8 mouse cellular contexts compared by ENCODE assay signal in the genomic region with DNA sequence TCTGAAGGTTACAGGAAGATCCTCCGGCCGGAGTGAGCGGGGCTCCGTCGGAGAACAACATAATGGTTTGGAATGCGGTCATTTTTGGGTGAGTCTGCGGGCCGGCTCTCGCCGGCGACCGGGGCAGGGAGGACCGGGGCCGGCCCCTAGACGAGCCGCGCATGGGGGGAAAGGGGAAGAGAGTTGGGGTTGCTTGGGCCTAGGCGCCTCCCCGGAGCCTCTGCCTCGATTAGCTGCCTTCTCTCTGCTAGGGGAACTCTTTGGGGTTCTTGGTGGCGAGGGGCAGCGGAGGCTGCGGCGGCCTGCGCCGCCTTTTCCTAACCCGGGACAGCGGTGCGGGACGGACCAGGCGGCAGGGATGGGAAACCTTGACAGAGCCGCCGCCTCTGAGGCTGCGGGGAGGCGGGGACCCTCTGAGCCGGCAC. TPM values are rescaled to one million over a fixed set of nuclear protein-coding genes. Genes with fewer than 3 reads are reported as not detected.
DNase-seq lines count a peak whose midpoint lies in the region; ATAC-seq and TF ChIP-seq lines count a peak whose summit lies in the region.

No protein-coding gene starts in this region.

- CTCF ChIA-PET in Patski (lab: Charles Lee), result no interaction called here

- H3ac ChIP-seq in myocyte (ENCODE audit: control insufficient read depth, insufficient read length), result peak overlapping the region; percentile 39

- H3K9ac ChIP-seq in limb, embryonic 12.5 days (replicated peaks), result peak overlapping the region; percentile 80

- no peak for TF ChIP-seq CTCF in left cerebral cortex, adult 2 months (IDR thresholded peaks at IDR 0.05)
- no peak for TF ChIP-seq CTCF in Patski (IDR thresholded peaks at IDR 0.05)

- H3K4me3 ChIP-seq in left cerebral cortex, adult 2 months, result peak overlapping the region; percentile 76
- H3K4me3 ChIP-seq in forebrain, embryonic 10.5 days, result peak overlapping the region; percentile 73
- peak overlapping the region; percentile 62 for H3K4me3 ChIP-seq in limb, embryonic 12.5 days (replicated peaks)
- H3K4me3 ChIP-seq in myocyte, result peak overlapping the region; percentile 30

- H3K27me3 ChIP-seq in Patski (peaks cover under 1% of the 10 kb centered on the region), myocyte (ENCODE audit: control insufficient read depth, insufficient read depth, insufficient read length) (no peaks in the 10 kb centered on the region)
- no peaks in the 10 kb centered on the region for H3K27me3 ChIP-seq in forebrain, embryonic 10.5 days (ENCODE audit: poor library complexity, severe bottlenecking)
- no peaks in the 10 kb centered on the region; the same call in 1 of the 2 replicates for H3K27me3 ChIP-seq in limb, embryonic 12.5 days

- 21% methylated on average over 31 of the region's 36 CpGs for WGBS in forebrain, embryonic 10.5 days
- 10% methylated on average over 34 of the region's 36 CpGs for WGBS in limb, embryonic 12.5 days

- POLR2A ChIA-PET in Patski (lab: Charles Lee), result no interaction called here

- peaks cover 12% of the 10 kb centered on the region; the same call in 1 of the 2 replicates for H3K36me3 ChIP-seq in forebrain, embryonic 10.5 days (replicated peaks)
- H3K36me3 ChIP-seq in limb, embryonic 12.5 days, result no peaks in the 10 kb centered on the region; the same call in 1 of the 2 replicates
- no peaks in the 10 kb centered on the region for H3K36me3 ChIP-seq in myocyte (ENCODE audit: control insufficient read depth, insufficient read depth)

- peaks cover 6% of the 10 kb centered on the region; the same call in 1 of the 2 replicates for H3K9me3 ChIP-seq in forebrain, embryonic 10.5 days
- H3K9me3 ChIP-seq in limb, embryonic 12.5 days, result no peaks in the 10 kb centered on the region

- ATAC-seq in Patski, result peak; percentile 49
- 0 out of 2 replicates have a peak, but pooled peaks have one; percentile 16 for ATAC-seq in limb, embryonic 12.5 days (ENCODE audit: insufficient number of reproducible peaks, insufficient read depth, low FRiP score, low TSS enrichment, low read depth)

- in situ Hi-C loops in Patski (cut with MboI; ENCODE audit: low pct_unique_long_range_greater_than_20kb), result no loop called here

- H3K4me1 ChIP-seq in forebrain, embryonic 10.5 days, result peaks cover 9% of the 10 kb centered on the region
- H3K4me1 ChIP-seq in limb, embryonic 12.5 days (replicated peaks), result no peaks in the 10 kb centered on the region; the same call in 1 of the 2 replicates

- peaks cover 5% of the 10 kb centered on the region for H3K79me2 ChIP-seq in myocyte (ENCODE audit: control insufficient read depth, insufficient read depth)

- intact Hi-C loops in left cerebral cortex, adult 2 months (cut with DNase I), result loop anchor here (1.0 kb wide), 1 partner anchor 29 kb away; no protein-coding TSS in a partner anchor

- peak overlapping the region; percentile 76 for H3K27ac ChIP-seq in left cerebral cortex, adult 2 months
- H3K27ac ChIP-seq in forebrain, embryonic 10.5 days, result peak overlapping the region; percentile 88
- peak overlapping the region; percentile 85 for H3K27ac ChIP-seq in limb, embryonic 12.5 days

- no peak for DNase-seq in left cerebral cortex, adult 2 months (ENCODE audit: extremely low spot score in 1 of 2, low spot score in 2 of 2)
- no peak for DNase-seq in left cerebral cortex, adult 18-20 months (ENCODE audit: low spot score in 2 of 2)
- no peak for DNase-seq in Patski (ENCODE audit: low read depth, low spot score)
- DNase-seq in forebrain, embryonic 10.5 days (ENCODE audit: extremely low spot score, low spot score), result peak; percentile 24
- DNase-seq in gastrocnemius, adult 8-10 months (ENCODE audit: low spot score in 2 of 2), result no peak
- no peak for DNase-seq in kidney, adult 18-20 months

- peak overlapping the region; percentile 57 for H3K4me2 ChIP-seq in limb, embryonic 12.5 days
- H3K4me2 ChIP-seq in myocyte (ENCODE audit: low read depth), result peak overlapping the region; percentile 62

- no peak for TF ChIP-seq POLR2A in myocyte (IDR thresholded peaks at IDR 0.05; ENCODE audit: insufficient read length, low read depth)

TF ChIP-seq in myocyte, 11 proteins besides CTCF, POLR2A, EP300 and RAD21:
- TF ChIP-seq USF1 (IDR thresholded peaks at IDR 0.05; ENCODE audit: low read depth) (no peak), SRF (IDR thresholded peaks at IDR 0.05; ENCODE audit: control insufficient read depth, insufficient read length, low read depth) (no peak), MAX (IDR thresholded peaks at IDR 0.05; ENCODE audit: low read depth) (no peak)

RNA-seq across cellular contexts. Expression of a gene that starts 0.8 kb away (rescaled TPM):
- 10 to 100 TPM; 36.6 to 37.7 TPM for total RNA-seq in left cerebral cortex, adult 2 months (2021)
- 10 to 100 TPM; 36.9 to 39.0 TPM for total RNA-seq in left cerebral cortex, adult 18-20 months (2021)
- 29.8 TPM for polyA plus RNA-seq in Patski (2021)
- polyA plus RNA-seq in forebrain, embryonic 10.5 days (2016; fragmentation: Nextera tagmentation; extraction: Ambion mirVana), result 32.7 and 33.0 TPM in 2 replicates
- polyA plus RNA-seq in limb, embryonic 12.5 days (2016; fragmentation: Nextera tagmentation; extraction: Ambion mirVana), result 32.9 and 33.2 TPM in 2 replicates
- polyA plus RNA-seq in myocyte (2012; fragmentation: generic; extraction: Trizol), result 6.6 TPM
- 10 to 100 TPM in 3 of 4 experiments, 1 to 10 TPM in 1; 9.5 to 14.2 (median 10.5) TPM for total RNA-seq in gastrocnemius, adult 8-10 months (2022)

RNA-seq across cellular contexts. Expression of a gene that starts 1.0 kb away (rescaled TPM):
- total RNA-seq in left cerebral cortex, adult 2 months (2021), result 10 to 100 TPM; 42.3 to 44.0 TPM
- total RNA-seq in left cerebral cortex, adult 18-20 months (2021), result 10 to 100 TPM; 44.1 to 50.3 TPM
- polyA plus RNA-seq in Patski (2021) (89.0 TPM), myocyte (2012; fragmentation: generic; extraction: Trizol) (52.1 TPM)
- 126 and 131 TPM in 2 replicates for polyA plus RNA-seq in forebrain, embryonic 10.5 days (2016; fragmentation: Nextera tagmentation; extraction: Ambion mirVana)
- 123 and 124 TPM in 2 replicates for polyA plus RNA-seq in limb, embryonic 12.5 days (2016; fragmentation: Nextera tagmentation; extraction: Ambion mirVana)
- total RNA-seq in gastrocnemius, adult 8-10 months (2022), result 10 to 100 TPM; 36.5 to 46.1 (median 38.1) TPM

RNA-seq across cellular contexts. Expression of a gene that starts 28.0 kb away (rescaled TPM):
- 10 to 100 TPM; 34.8 to 34.9 TPM for total RNA-seq in left cerebral cortex, adult 2 months (2021)
- 10 to 100 TPM; 37.5 to 38.0 TPM for total RNA-seq in left cerebral cortex, adult 18-20 months (2021)
- polyA plus RNA-seq in Patski (2021) (8.4 TPM), myocyte (2012; fragmentation: generic; extraction: Trizol) (2.9 TPM)
- polyA plus RNA-seq in forebrain, embryonic 10.5 days (2016; fragmentation: Nextera tagmentation; extraction: Ambion mirVana), result 2.4 and 2.6 TPM in 2 replicates
- 1.2 and 1.4 TPM in 2 replicates for polyA plus RNA-seq in limb, embryonic 12.5 days (2016; fragmentation: Nextera tagmentation; extraction: Ambion mirVana)
- total RNA-seq in gastrocnemius, adult 8-10 months (2022), result 1 to 10 TPM; 2.3 to 3.6 (median 2.5) TPM
